Comparison of ENCODE assay signal across 10 mouse cellular contexts in genomic region chr11:5540331-5540730, GRCm38 (mm10). TPM values are rescaled to one million over a fixed set of nuclear protein-coding genes. Genes with fewer than 3 reads are reported as not detected.
DNase-seq lines count a peak whose midpoint lies in the region; ATAC-seq and TF ChIP-seq lines count a peak whose summit lies in the region.
"Had no signal": no experiment of that assay in that cellular context is flagged by ENCODE, and none has a peak within 500 bp of the region (broad histone marks: within the 10 kb centered on the region; RNA-seq: fewer than 3 reads in every experiment).

No protein-coding gene starts in this region.

- peaks cover 12% of the 10 kb centered on the region for H3K36me3 ChIP-seq in liver, adult 2 months (ENCODE audit: control insufficient read depth, insufficient read depth, low read length)
- peaks cover 15% of the 10 kb centered on the region for H3K36me3 ChIP-seq in embryonic facial prominence, embryonic 15.5 days
- H3K36me3 ChIP-seq in intestine, postnatal 0 days (ENCODE audit: control insufficient read depth, insufficient read depth): 0 out of 2 replicates have a peak, but pooled peaks cover 4% of the 10 kb centered on the region
- 0 out of 2 replicates have a peak, but pooled peaks cover 5% of the 10 kb centered on the region for H3K36me3 ChIP-seq in neural tube, embryonic 12.5 days

- H3K4me3 ChIP-seq in liver, adult 2 months (ENCODE audit: insufficient read depth, low read depth, low read length): no peak overlapping the region
- peak overlapping the region; percentile 91; the same call in 1 of the 2 replicates for H3K4me3 ChIP-seq in embryonic facial prominence, embryonic 15.5 days (replicated peaks)
- 0 out of 2 replicates have a peak overlapping the region, but pooled peaks have one; percentile 91 for H3K4me3 ChIP-seq in intestine, postnatal 0 days (ENCODE audit: low read depth, low read length)
- no peak overlapping the region for H3K4me3 ChIP-seq in neural tube, embryonic 12.5 days

- no peak for ATAC-seq in embryonic facial prominence, embryonic 15.5 days (ENCODE audit: insufficient number of reproducible peaks, low FRiP score, low TSS enrichment, low read depth)
- no peak for ATAC-seq in intestine, postnatal 0 days
- no peak for ATAC-seq in neural tube, embryonic 12.5 days (ENCODE audit: low FRiP score, low read depth)
- ATAC-seq in inflammation-experienced regulatory T-cells, adult 6 months: no peak

- 38% methylated on average over 4 of the region's 4 CpGs for WGBS in liver, adult 2 months
- 40% methylated on average over 4 of the region's 4 CpGs for WGBS in embryonic facial prominence, embryonic 15.5 days
- WGBS in intestine, postnatal 0 days: 40% methylated on average over 4 of the region's 4 CpGs
- WGBS in neural tube, embryonic 12.5 days: 62% methylated on average over 4 of the region's 4 CpGs

- peaks cover 13% of the 10 kb centered on the region for H3K4me1 ChIP-seq in liver, adult 2 months (ENCODE audit: control insufficient read depth, insufficient read depth, low read length)
- peaks cover 20% of the 10 kb centered on the region for H3K4me1 ChIP-seq in embryonic facial prominence, embryonic 15.5 days
- peaks cover 3% of the 10 kb centered on the region; the same call in 1 of the 2 replicates for H3K4me1 ChIP-seq in intestine, postnatal 0 days (replicated peaks; ENCODE audit: control insufficient read depth, insufficient read depth, low read length)
- H3K4me1 ChIP-seq in neural tube, embryonic 12.5 days: peaks cover 12% of the 10 kb centered on the region

- no peak for TF ChIP-seq POLR2A in liver, adult 2 months (IDR thresholded peaks at IDR 0.05; ENCODE audit: extremely low read depth, insufficient read depth, low read length)

- no peaks in the 10 kb centered on the region for H3K27me3 ChIP-seq in liver, adult 2 months (ENCODE audit: control insufficient read depth, insufficient read depth, low read length)
- no peaks in the 10 kb centered on the region for H3K27me3 ChIP-seq in embryonic facial prominence, embryonic 15.5 days
- no peaks in the 10 kb centered on the region for H3K27me3 ChIP-seq in intestine, postnatal 0 days (replicated peaks; ENCODE audit: control insufficient read depth, insufficient read depth, low read length)
- H3K27me3 ChIP-seq in neural tube, embryonic 12.5 days (replicated peaks): no peaks in the 10 kb centered on the region

- TF ChIP-seq CTCF in liver, adult 2 months (IDR thresholded peaks at IDR 0.05; ENCODE audit: low read depth, low read length): no peak
- TF ChIP-seq CTCF in intestine, postnatal 0 days (IDR thresholded peaks at IDR 0.05; ENCODE audit: low read depth): no peak

- peak overlapping the region; percentile 2 for H3K9ac ChIP-seq in liver, adult 2 months (ENCODE audit: low read depth, low read length)
- H3K9ac ChIP-seq in embryonic facial prominence, embryonic 15.5 days: no peak overlapping the region
- H3K9ac ChIP-seq in intestine, postnatal 0 days (ENCODE audit: low read depth, low read length): no peak overlapping the region
- H3K9ac ChIP-seq in neural tube, embryonic 12.5 days: peak overlapping the region; percentile 84; the same call in 1 of the 2 replicates

- 0 out of 2 replicates have a peak overlapping the region, but pooled peaks have one; percentile 22 for H3K27ac ChIP-seq in liver, adult 2 months (replicated peaks; ENCODE audit: insufficient read depth, low read depth, low read length)
- H3K27ac ChIP-seq in embryonic facial prominence, embryonic 15.5 days (replicated peaks): no peak overlapping the region
- H3K27ac ChIP-seq in intestine, postnatal 0 days (ENCODE audit: low read depth, low read length): no peak overlapping the region
- H3K27ac ChIP-seq in neural tube, embryonic 12.5 days: no peak overlapping the region

- no peaks in the 10 kb centered on the region for H3K9me3 ChIP-seq in embryonic facial prominence, embryonic 15.5 days (replicated peaks)
- no peaks in the 10 kb centered on the region for H3K9me3 ChIP-seq in intestine, postnatal 0 days (ENCODE audit: control insufficient read depth)
- no peaks in the 10 kb centered on the region for H3K9me3 ChIP-seq in neural tube, embryonic 12.5 days

- no peak for DNase-seq in liver, adult 2 months (ENCODE audit: extremely low read depth, low read depth, low spot score)
- no peak for DNase-seq in liver
- DNase-seq in layer of hippocampus, adult 9-10 months (ENCODE audit: low spot score): no peak
- DNase-seq in gastrocnemius, adult 8-10 months (ENCODE audit: low spot score in 2 of 2): no peak
- DNase-seq: lung, adult 18-20 months; spleen, adult 18-20 months had no signal

- H3K4me2 ChIP-seq in embryonic facial prominence, embryonic 15.5 days (replicated peaks): peak overlapping the region; percentile 62
- H3K4me2 ChIP-seq in intestine, postnatal 0 days (replicated peaks; ENCODE audit: low read depth): peak overlapping the region; percentile 89
- H3K4me2 ChIP-seq in neural tube, embryonic 12.5 days (replicated peaks): peak overlapping the region; percentile 82

- H3K79me2 ChIP-seq in liver, adult 2 months (ENCODE audit: control insufficient read depth, insufficient read depth, low read length): peaks cover 27% of the 10 kb centered on the region

RNA-seq across cellular contexts. Expression of gene Ccdc117, which starts 1.7 kb away (rescaled TPM):
- total RNA-seq in liver, adult 2 months (2014; rRNA removed): 15.3 and 15.5 TPM in 2 replicates
- polyA plus RNA-seq in liver, adult 2 months (2012; rRNA removed): 5.2 and 5.4 TPM in 2 replicates
- 17.7 and 19.2 TPM in 2 replicates for polyA plus RNA-seq in embryonic facial prominence, embryonic 15.5 days (2015; fragmentation: Nextera tagmentation; extraction: Ambion mirVana)
- polyA plus RNA-seq in intestine, postnatal 0 days (2015; fragmentation: Nextera tagmentation; extraction: Ambion mirVana): 4.7 and 6.3 TPM in 2 replicates
- 22.3 and 23.5 TPM in 2 replicates for polyA plus RNA-seq in neural tube, embryonic 12.5 days (2016; fragmentation: Nextera tagmentation; extraction: Ambion mirVana)
- polyA plus RNA-seq in inflammation-experienced regulatory T-cells, adult 6 months (2017; shearing (Covaris generic)): 1 to 10 TPM; 3.3 to 5.9 (median 3.6) TPM
- total RNA-seq in gastrocnemius, adult 8-10 months (2022): 10 to 100 TPM; 19.2 to 27.7 (median 24.0) TPM

RNA-seq across cellular contexts. Expression of gene Xbp1, which starts 19.9 kb away (rescaled TPM):
- total RNA-seq in liver, adult 2 months (2014; rRNA removed): 137 and 138 TPM in 2 replicates
- 147 and 241 TPM in 2 replicates for polyA plus RNA-seq in liver, adult 2 months (2012; rRNA removed)
- 209 and 218 TPM in 2 replicates for polyA plus RNA-seq in embryonic facial prominence, embryonic 15.5 days (2015; fragmentation: Nextera tagmentation; extraction: Ambion mirVana)
- polyA plus RNA-seq in intestine, postnatal 0 days (2015; fragmentation: Nextera tagmentation; extraction: Ambion mirVana): 141 and 150 TPM in 2 replicates
- 132 and 141 TPM in 2 replicates for polyA plus RNA-seq in neural tube, embryonic 12.5 days (2016; fragmentation: Nextera tagmentation; extraction: Ambion mirVana)
- polyA plus RNA-seq in inflammation-experienced regulatory T-cells, adult 6 months (2017; shearing (Covaris generic)): 10 to 100 TPM; 41.8 to 48.9 (median 45.0) TPM
- 100 to 1,000 TPM in 1 of 4 experiments, 10 to 100 TPM in 3; 57.4 to 110 (median 72.7) TPM for total RNA-seq in gastrocnemius, adult 8-10 months (2022)

RNA-seq across cellular contexts. Expression of gene Ankrd36, which starts 29.2 kb away (rescaled TPM):
- total RNA-seq in liver, adult 2 months (2014; rRNA removed): not detected in 2 replicates
- polyA plus RNA-seq in liver, adult 2 months (2012; rRNA removed): 0.04 TPM in 1 of 2 replicates, not detected in the other
- polyA plus RNA-seq in embryonic facial prominence, embryonic 15.5 days (2015; fragmentation: Nextera tagmentation; extraction: Ambion mirVana): not detected in 2 replicates
- not detected in 2 replicates for polyA plus RNA-seq in intestine, postnatal 0 days (2015; fragmentation: Nextera tagmentation; extraction: Ambion mirVana)
- polyA plus RNA-seq in neural tube, embryonic 12.5 days (2016; fragmentation: Nextera tagmentation; extraction: Ambion mirVana): not detected in 2 replicates
- not detected for polyA plus RNA-seq in inflammation-experienced regulatory T-cells, adult 6 months (2017; shearing (Covaris generic))
- total RNA-seq in gastrocnemius, adult 8-10 months (2022): not detected

Comparison
In these comparisons a context has a peak if more than half of its experiments do, and no peak if none do; other contexts are left out.
1. H3K4me3 ChIP-seq: peak in embryonic facial prominence, embryonic 15.5 days (single experiment) and intestine, postnatal 0 days (single experiment); none in liver, adult 2 months (single experiment) and neural tube, embryonic 12.5 days (single experiment).
2. H3K9ac ChIP-seq: peak in liver, adult 2 months (single experiment) and neural tube, embryonic 12.5 days (single experiment); none in embryonic facial prominence, embryonic 15.5 days (single experiment) and intestine, postnatal 0 days (single experiment).
3. Peak in every context shown above with its lines, with median percentiles within 50 percentile points of each other: H3K4me2 ChIP-seq.